Mouse (Mus musculus): ENCODE data around the gene Strbp. TPM values are rescaled to one million over a fixed set of nuclear protein-coding genes. Genes with fewer than 3 reads are reported as not detected.

Strbp gene
- polyA plus RNA-seq, 1 experiment from 2014 or later, result 57.2 TPM

DNA sequence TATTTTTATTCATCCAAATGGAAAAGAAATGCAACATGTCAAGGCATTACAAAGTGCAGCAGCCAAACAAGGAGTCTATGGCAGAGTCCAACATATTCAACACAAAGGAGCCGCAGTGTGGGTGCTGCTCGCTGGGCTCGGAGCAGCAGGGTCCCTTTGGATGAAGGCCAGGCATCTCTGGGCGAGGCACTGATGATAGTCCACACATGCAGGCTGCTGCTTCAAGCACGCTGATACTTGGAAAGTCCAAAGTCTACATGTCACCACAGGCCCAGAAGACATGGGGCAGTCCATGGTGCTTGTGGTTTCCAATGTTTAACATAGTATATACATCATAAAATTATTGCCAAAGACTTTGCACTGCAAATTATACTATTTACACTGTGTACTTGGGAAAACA lies 133.8 kb downstream of the Strbp start:
- 96% methylated on average over 5 of the region's 5 CpGs for WGBS
- no peak for ATAC-seq (ENCODE audit: low FRiP score, low TSS enrichment)
- Histone ChIP-seq H3K9ac (ENCODE audit: low read depth, low read length) (no peak overlapping the region), H3K4me2 (replicated peaks; ENCODE audit: low read depth, low read length) (no peak overlapping the region), H3K9me3 (ENCODE audit: control insufficient read depth, low read length) (no peaks in the 10 kb centered on the region), H3K27me3 (ENCODE audit: control insufficient read depth, insufficient read depth, low read length) (no peaks in the 10 kb centered on the region), H3K27ac (ENCODE audit: low read depth, low read length) (no peak overlapping the region), H3K36me3 (ENCODE audit: control insufficient read depth, insufficient read depth, low read length) (peaks cover 37% of the 10 kb centered on the region), H3K4me1 (ENCODE audit: control insufficient read depth, insufficient read depth, low read length) (no peaks in the 10 kb centered on the region), H3K4me3 (ENCODE audit: low read length) (no peak overlapping the region)

DNA sequence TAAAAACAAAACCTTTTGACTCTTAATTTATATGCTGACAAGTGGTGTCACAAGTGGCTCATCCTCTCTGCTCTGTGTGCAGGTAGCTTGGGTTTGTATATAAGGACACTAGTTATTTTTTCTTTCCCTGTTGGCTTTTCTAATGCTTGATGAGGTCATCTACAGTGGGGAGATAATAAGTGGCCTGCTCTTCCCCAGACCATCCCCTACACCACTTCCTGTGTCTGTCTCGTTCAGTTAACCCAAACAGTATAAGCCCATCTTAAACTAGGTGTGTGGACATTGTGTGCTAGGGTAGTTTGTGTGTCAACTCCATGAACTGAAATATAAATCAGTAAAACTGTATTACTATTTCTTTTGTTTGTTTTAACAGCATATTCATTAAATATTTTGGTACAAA lies 137.6 kb downstream of the Strbp start:
- Histone ChIP-seq H3K36me3 (ENCODE audit: control insufficient read depth, insufficient read depth, low read length) (peaks cover 70% of the 10 kb centered on the region), H3K4me2 (replicated peaks; ENCODE audit: low read depth, low read length) (no peak overlapping the region), H3K4me1 (ENCODE audit: control insufficient read depth, insufficient read depth, low read length) (no peaks in the 10 kb centered on the region), H3K4me3 (ENCODE audit: low read length) (no peak overlapping the region), H3K27me3 (ENCODE audit: control insufficient read depth, insufficient read depth, low read length) (no peaks in the 10 kb centered on the region), H3K9ac (ENCODE audit: low read depth, low read length) (no peak overlapping the region), H3K27ac (ENCODE audit: low read depth, low read length) (no peak overlapping the region), H3K9me3 (ENCODE audit: control insufficient read depth, low read length) (no peaks in the 10 kb centered on the region)
- no peak for ATAC-seq (ENCODE audit: low FRiP score, low TSS enrichment)
- WGBS, result 78% methylated on average over 1 of the region's 1 CpGs

DNA sequence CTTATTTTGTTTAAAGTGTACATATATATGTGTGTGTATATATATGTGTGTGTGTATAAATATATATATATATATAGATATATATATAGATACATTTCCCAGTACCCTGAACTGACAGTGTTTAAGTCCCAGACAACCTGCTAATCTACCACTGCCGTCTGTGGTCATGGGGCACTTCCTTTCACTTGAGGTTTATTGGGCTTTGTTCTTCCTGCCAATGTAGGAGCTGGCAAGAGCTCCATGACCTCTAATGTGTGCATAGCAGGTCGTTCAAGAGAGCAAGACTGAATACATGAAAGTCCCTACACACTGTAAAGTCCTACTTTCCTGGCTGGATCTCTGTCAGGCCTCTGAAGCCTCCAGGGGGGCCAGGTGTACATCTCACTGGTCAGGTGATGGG lies 138.1 kb downstream of the Strbp start:
- H3K4me3 ChIP-seq (ENCODE audit: low read length), result no peak overlapping the region
- no peak overlapping the region for H3K9ac ChIP-seq (ENCODE audit: low read depth, low read length)
- H3K36me3 ChIP-seq (ENCODE audit: control insufficient read depth, insufficient read depth, low read length), result peaks cover 75% of the 10 kb centered on the region
- H3K4me2 ChIP-seq (replicated peaks; ENCODE audit: low read depth, low read length), result no peak overlapping the region
- ATAC-seq (ENCODE audit: low FRiP score, low TSS enrichment), result no peak
- WGBS, result 80% methylated on average over 2 of the region's 2 CpGs
- H3K4me1 ChIP-seq (ENCODE audit: control insufficient read depth, insufficient read depth, low read length), result no peaks in the 10 kb centered on the region
- no peaks in the 10 kb centered on the region for H3K27me3 ChIP-seq (ENCODE audit: control insufficient read depth, insufficient read depth, low read length)
- H3K9me3 ChIP-seq (ENCODE audit: control insufficient read depth, low read length), result no peaks in the 10 kb centered on the region
- H3K27ac ChIP-seq (ENCODE audit: low read depth, low read length), result no peak overlapping the region

DNA sequence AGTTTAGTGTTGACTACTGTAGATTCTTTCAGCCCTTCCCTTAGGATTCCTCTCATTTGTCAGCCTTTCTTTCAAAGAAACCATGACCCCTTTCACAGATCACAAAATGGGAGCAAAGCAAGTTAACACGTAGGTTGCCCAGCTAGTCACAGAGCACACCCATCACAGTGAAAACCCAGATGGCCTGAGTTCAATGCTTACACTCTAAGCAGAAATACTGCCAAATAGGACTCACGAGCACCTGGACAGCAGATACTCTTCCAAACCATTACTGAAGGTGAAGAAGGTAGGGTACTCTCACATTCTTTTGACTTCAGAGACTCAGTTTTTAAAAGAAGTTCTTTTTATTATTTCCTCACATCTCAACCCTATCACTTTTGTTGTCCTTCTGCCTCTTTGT lies 147.3 kb downstream of the Strbp start:
- Histone ChIP-seq H3K36me3 (ENCODE audit: control insufficient read depth, insufficient read depth, low read length) (peaks cover 79% of the 10 kb centered on the region), H3K27ac (ENCODE audit: low read depth, low read length) (no peak overlapping the region)
- WGBS, result 65% methylated on average over 2 of the region's 2 CpGs

DNA sequence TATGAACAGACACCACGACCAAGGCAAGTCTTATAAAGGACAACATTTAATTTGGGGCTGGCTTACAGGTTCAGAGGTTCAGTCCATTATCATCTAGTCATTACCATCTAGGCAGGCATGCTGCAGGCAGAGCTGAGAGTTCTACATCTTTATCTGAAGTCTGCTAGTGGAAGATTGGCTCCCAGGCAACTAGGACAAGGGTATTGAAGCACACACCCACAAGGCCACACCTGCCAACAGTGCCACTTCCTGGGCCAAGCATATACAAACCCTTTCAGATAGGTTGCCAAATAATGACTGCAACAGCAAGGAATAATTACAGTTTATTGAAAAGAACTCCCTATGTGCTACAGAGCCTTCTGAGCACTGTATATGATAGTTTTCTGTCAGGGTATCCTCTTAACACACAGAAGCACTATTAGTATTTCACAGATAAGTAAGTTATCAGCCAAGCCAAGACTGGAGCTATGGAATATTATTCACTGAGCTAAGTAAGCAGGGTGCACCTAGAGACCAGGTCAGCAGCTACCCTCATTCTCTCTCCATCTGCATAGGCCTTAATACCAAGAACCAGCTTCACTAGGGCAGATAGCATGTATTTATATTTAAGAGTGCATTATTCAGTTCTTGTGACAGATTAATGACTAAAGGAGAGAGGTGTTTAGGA lies 154.2 kb downstream of the Strbp start:
- peaks cover 55% of the 10 kb centered on the region for H3K36me3 ChIP-seq (ENCODE audit: control insufficient read depth, insufficient read depth, low read length)
- ATAC-seq (ENCODE audit: low FRiP score, low TSS enrichment), result no peak
- 0 out of 2 replicates have a peak, but pooled peaks cover under 1% of the 10 kb centered on the region for H3K9me3 ChIP-seq (ENCODE audit: control insufficient read depth, low read length)
- H3K4me1 ChIP-seq (ENCODE audit: control insufficient read depth, insufficient read depth, low read length), result no peaks in the 10 kb centered on the region
- no peak overlapping the region for H3K9ac ChIP-seq (ENCODE audit: low read depth, low read length)
- WGBS, result 88% methylated on average over 1 of the region's 1 CpGs
- H3K4me2 ChIP-seq (replicated peaks; ENCODE audit: low read depth, low read length), result no peak overlapping the region
- H3K4me3 ChIP-seq (ENCODE audit: low read length), result no peak overlapping the region
- H3K27ac ChIP-seq (ENCODE audit: low read depth, low read length), result no peak overlapping the region
- no peaks in the 10 kb centered on the region for H3K27me3 ChIP-seq (ENCODE audit: control insufficient read depth, insufficient read depth, low read length)

More for the DNA sequence above, 147.3 kb downstream of the Strbp start:
- no peak overlapping the region for H3K4me2 ChIP-seq (replicated peaks; ENCODE audit: low read depth, low read length)
- H3K9me3 ChIP-seq (ENCODE audit: control insufficient read depth, low read length), result 0 out of 2 replicates have a peak, but pooled peaks cover 3% of the 10 kb centered on the region
- H3K9ac ChIP-seq (ENCODE audit: low read depth, low read length), result no peak overlapping the region
- H3K4me1 ChIP-seq (ENCODE audit: control insufficient read depth, insufficient read depth, low read length), result no peaks in the 10 kb centered on the region
- ATAC-seq (ENCODE audit: low FRiP score, low TSS enrichment), result no peak
- no peaks in the 10 kb centered on the region for H3K27me3 ChIP-seq (ENCODE audit: control insufficient read depth, insufficient read depth, low read length)
- no peak overlapping the region for H3K4me3 ChIP-seq (ENCODE audit: low read length)

DNA sequence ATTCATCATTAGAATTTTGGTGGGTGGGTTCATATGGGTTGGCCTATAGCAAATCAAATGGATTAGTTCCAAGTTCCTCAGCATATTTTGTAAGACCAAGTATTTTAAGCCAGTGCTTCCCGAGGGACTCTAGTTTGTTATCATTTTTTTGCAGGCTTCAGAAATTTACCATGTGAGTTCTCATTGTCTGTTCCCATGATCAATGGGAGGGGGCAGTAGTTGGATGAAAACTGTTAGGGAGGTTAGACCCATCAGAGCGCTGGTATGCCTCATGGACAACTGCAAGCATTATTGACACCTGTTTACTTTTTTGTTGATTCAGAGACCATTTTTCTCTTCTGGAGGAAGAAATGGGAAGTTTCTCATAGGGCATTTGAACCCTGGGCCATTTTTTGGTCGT lies 172.0 kb downstream of the Strbp start:
- Histone ChIP-seq H3K36me3 (ENCODE audit: control insufficient read depth, insufficient read depth, low read length) (peaks cover 37% of the 10 kb centered on the region), H3K27me3 (ENCODE audit: control insufficient read depth, insufficient read depth, low read length) (no peaks in the 10 kb centered on the region), H3K4me2 (replicated peaks; ENCODE audit: low read depth, low read length) (no peak overlapping the region), H3K27ac (ENCODE audit: low read depth, low read length) (no peak overlapping the region), H3K4me1 (ENCODE audit: control insufficient read depth, insufficient read depth, low read length) (no peaks in the 10 kb centered on the region), H3K4me3 (ENCODE audit: low read length) (no peak overlapping the region), H3K9ac (ENCODE audit: low read depth, low read length) (no peak overlapping the region), H3K9me3 (ENCODE audit: control insufficient read depth, low read length) (no peaks in the 10 kb centered on the region)
- 83% methylated on average over 3 of the region's 3 CpGs for WGBS
- ATAC-seq (ENCODE audit: low FRiP score, low TSS enrichment), result no peak

DNA sequence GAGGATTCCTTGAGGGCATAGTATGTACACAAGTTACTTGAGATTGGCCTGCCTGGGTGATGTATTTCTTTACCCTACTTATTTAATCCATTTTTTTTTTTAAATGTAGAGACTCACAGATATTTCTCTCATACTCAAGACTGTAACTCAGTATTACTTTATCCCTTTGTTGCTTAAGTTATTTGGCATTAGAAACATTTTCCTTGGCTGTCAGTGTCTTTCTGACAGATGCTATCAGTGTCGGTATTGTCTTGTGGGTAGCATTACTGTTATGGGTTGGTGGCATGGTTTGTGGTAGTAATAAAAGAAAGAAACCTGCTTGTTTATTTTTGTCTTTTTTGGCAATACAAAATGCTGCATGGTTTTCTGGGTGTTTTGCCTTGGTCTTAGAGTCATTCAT lies 172.9 kb downstream of the Strbp start:
- H3K4me2 ChIP-seq (replicated peaks; ENCODE audit: low read depth, low read length), result no peak overlapping the region
- H3K27ac ChIP-seq (ENCODE audit: low read depth, low read length), result no peak overlapping the region
- H3K4me3 ChIP-seq (ENCODE audit: low read length), result no peak overlapping the region
- H3K36me3 ChIP-seq (ENCODE audit: control insufficient read depth, insufficient read depth, low read length), result peaks cover 32% of the 10 kb centered on the region
- H3K27me3 ChIP-seq (ENCODE audit: control insufficient read depth, insufficient read depth, low read length), result no peaks in the 10 kb centered on the region
- no peaks in the 10 kb centered on the region for H3K4me1 ChIP-seq (ENCODE audit: control insufficient read depth, insufficient read depth, low read length)
- 90% methylated on average over 1 of the region's 1 CpGs for WGBS
- no peaks in the 10 kb centered on the region for H3K9me3 ChIP-seq (ENCODE audit: control insufficient read depth, low read length)
- no peak for ATAC-seq (ENCODE audit: low FRiP score, low TSS enrichment)
- H3K9ac ChIP-seq (ENCODE audit: low read depth, low read length), result no peak overlapping the region

DNA sequence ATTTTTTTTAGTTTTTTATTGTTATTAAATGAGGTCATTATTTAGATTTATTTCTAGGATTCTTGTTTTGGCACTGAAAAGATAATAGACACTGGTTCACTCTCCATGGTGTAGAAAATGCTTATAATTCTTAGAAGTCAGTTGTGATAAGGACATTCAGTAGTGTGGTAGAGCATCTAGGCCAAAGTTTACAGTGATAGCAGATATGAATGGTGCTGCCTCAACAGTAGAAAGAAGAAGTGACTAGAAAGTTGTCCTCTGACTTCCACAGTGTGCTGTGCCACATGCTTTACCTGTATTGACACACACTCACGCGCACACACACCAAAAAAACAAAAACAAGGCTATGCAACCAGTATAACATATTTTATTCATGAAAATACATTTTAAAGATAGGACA lies 174.3 kb downstream of the Strbp start:
- Histone ChIP-seq H3K27ac (ENCODE audit: low read depth, low read length) (no peak overlapping the region), H3K4me2 (replicated peaks; ENCODE audit: low read depth, low read length) (no peak overlapping the region), H3K4me1 (ENCODE audit: control insufficient read depth, insufficient read depth, low read length) (no peaks in the 10 kb centered on the region), H3K9ac (ENCODE audit: low read depth, low read length) (no peak overlapping the region), H3K27me3 (ENCODE audit: control insufficient read depth, insufficient read depth, low read length) (no peaks in the 10 kb centered on the region), H3K4me3 (ENCODE audit: low read length) (no peak overlapping the region), H3K36me3 (ENCODE audit: control insufficient read depth, insufficient read depth, low read length) (peaks cover 19% of the 10 kb centered on the region; the same call in 1 of the 2 replicates), H3K9me3 (ENCODE audit: control insufficient read depth, low read length) (no peaks in the 10 kb centered on the region)
- ATAC-seq (ENCODE audit: low FRiP score, low TSS enrichment), result no peak
- WGBS, result 96% methylated on average over 2 of the region's 2 CpGs

DNA sequence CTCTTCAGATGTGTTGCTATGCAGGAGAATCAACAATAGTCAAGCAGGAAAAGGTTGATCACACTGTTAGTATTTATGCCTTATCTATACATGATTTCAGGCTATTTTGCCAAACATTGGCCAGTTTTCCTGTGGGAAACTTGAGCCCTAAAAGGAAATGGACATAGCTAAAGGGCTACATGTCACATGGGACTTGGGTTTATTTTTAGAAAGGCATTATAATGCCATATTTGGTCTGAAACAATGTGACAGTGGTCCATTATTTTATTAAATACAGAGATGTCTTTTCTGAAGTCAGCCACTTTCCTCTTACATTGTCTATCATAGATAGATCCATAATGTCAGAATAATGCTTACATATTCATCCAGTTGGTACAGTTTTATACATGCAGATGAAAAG lies 176.1 kb downstream of the Strbp start:
- H3K36me3 ChIP-seq (ENCODE audit: control insufficient read depth, insufficient read depth, low read length), result peaks cover 4% of the 10 kb centered on the region; the same call in 1 of the 2 replicates
- no peaks in the 10 kb centered on the region for H3K27me3 ChIP-seq (ENCODE audit: control insufficient read depth, insufficient read depth, low read length)
- H3K9me3 ChIP-seq (ENCODE audit: control insufficient read depth, low read length), result no peaks in the 10 kb centered on the region
- no peak overlapping the region for H3K9ac ChIP-seq (ENCODE audit: low read depth, low read length)
- no peak overlapping the region for H3K4me2 ChIP-seq (replicated peaks; ENCODE audit: low read depth, low read length)
- H3K27ac ChIP-seq (ENCODE audit: low read depth, low read length), result no peak overlapping the region
- H3K4me3 ChIP-seq (ENCODE audit: low read length), result no peak overlapping the region
- H3K4me1 ChIP-seq (ENCODE audit: control insufficient read depth, insufficient read depth, low read length), result no peaks in the 10 kb centered on the region
- no peak for ATAC-seq (ENCODE audit: low FRiP score, low TSS enrichment)
